Mouse (Mus musculus): ENCODE measurements around the gene Tsga10. TPM values are rescaled to one million over a fixed set of nuclear protein-coding genes. Genes with fewer than 3 reads are reported as not detected.

Tsga10 gene
- polyA plus RNA-seq, 1 experiment from 2014 or later: 12.8 TPM

DNA sequence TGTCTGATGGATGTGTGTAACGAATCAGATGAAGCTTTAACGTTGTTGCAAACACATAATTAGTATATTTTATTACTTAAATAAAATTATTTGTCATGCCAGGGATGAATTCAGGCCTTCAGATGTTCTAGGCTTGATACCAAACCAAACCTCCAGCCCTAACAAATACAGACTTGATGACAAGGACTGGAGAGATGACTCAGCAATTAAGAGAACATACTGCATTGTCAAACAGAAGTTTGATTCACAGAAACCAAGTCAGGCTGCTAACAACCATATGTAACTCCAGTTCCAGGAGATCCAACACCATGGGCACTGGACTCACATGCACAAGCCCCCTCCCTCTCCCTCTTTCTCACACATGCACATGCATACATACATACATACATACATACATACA is 65.9 kb downstream of the Tsga10 start:
- Histone ChIP-seq H3K27ac (ENCODE audit: low read depth, low read length) (no peak overlapping the region), H3K9ac (ENCODE audit: low read depth, low read length) (no peak overlapping the region), H3K27me3 (replicated peaks; ENCODE audit: control insufficient read depth, insufficient read depth, low read length) (no peaks in the 10 kb centered on the region), H3K9me3 (ENCODE audit: control insufficient read depth, low read length) (no peaks in the 10 kb centered on the region), H3K4me1 (ENCODE audit: control insufficient read depth, insufficient read depth, low read depth, low read length) (no peaks in the 10 kb centered on the region), H3K4me2 (ENCODE audit: low read length) (no peak overlapping the region), H3K36me3 (ENCODE audit: control insufficient read depth, insufficient read depth, low read length) (no peaks in the 10 kb centered on the region), H3K4me3 (ENCODE audit: low read length) (no peak overlapping the region)
- ATAC-seq: no peak
- 91% methylated on average over 2 of the region's 2 CpGs for WGBS

DNA sequence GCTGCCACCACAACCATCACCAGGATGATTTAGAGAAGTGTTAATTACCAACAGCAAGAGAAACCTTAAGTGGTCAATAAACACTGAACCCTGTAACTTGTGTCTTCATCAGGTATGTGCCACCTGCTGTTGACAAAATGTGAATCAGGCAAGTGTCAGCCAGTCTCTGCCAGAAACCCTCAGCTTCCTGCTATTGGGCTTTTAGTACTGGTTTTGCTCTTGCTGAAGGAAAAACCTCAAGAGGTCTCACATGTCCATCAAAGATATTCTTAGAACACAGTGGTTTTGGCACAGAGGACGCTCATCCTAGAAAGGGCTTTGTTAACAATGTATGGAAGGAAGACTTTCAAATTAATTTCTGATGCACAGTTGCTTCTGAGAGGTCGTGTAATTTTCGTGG is 66.7 kb downstream of the Tsga10 start:
- H3K4me3 ChIP-seq (ENCODE audit: low read length): no peak overlapping the region
- no peak for ATAC-seq
- no peaks in the 10 kb centered on the region for H3K9me3 ChIP-seq (ENCODE audit: control insufficient read depth, low read length)
- H3K36me3 ChIP-seq (ENCODE audit: control insufficient read depth, insufficient read depth, low read length): no peaks in the 10 kb centered on the region
- no peak overlapping the region for H3K4me2 ChIP-seq (ENCODE audit: low read length)
- no peaks in the 10 kb centered on the region for H3K27me3 ChIP-seq (replicated peaks; ENCODE audit: control insufficient read depth, insufficient read depth, low read length)
- 68% methylated on average over 3 of the region's 3 CpGs for whole genome bisulfite sequencing
- H3K9ac ChIP-seq (ENCODE audit: low read depth, low read length): no peak overlapping the region
- H3K4me1 ChIP-seq (ENCODE audit: control insufficient read depth, insufficient read depth, low read depth, low read length): no peaks in the 10 kb centered on the region
- H3K27ac ChIP-seq (ENCODE audit: low read depth, low read length): no peak overlapping the region

DNA sequence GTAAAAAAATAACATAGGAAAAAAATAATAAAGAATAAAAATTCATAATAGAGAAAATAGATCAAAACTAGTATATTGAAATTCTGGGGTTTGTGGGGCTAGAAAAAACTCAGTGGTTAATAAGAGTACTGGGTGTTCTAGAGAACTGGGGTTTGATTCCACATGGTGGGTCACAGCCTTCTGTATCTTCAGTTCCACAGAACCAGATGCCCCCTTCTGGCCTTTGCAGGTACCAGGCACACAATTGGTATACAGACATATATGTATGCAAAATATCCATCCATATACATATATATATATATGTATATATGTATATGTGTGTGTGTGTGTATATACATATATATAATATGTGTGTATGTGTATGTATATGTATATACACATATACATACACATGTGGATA is 106.8 kb downstream of the Tsga10 start:
- Histone ChIP-seq H3K9ac (ENCODE audit: low read depth, low read length) (no peak overlapping the region), H3K27ac (ENCODE audit: low read depth, low read length) (no peak overlapping the region), H3K36me3 (ENCODE audit: control insufficient read depth, insufficient read depth, low read length) (no peaks in the 10 kb centered on the region), H3K4me2 (ENCODE audit: low read length) (no peak overlapping the region), H3K9me3 (ENCODE audit: control insufficient read depth, low read length) (no peaks in the 10 kb centered on the region), H3K27me3 (replicated peaks; ENCODE audit: control insufficient read depth, insufficient read depth, low read length) (no peaks in the 10 kb centered on the region), H3K4me3 (ENCODE audit: low read length) (no peak overlapping the region), H3K4me1 (ENCODE audit: control insufficient read depth, insufficient read depth, low read depth, low read length) (no peaks in the 10 kb centered on the region)
- ATAC-seq: no peak

DNA sequence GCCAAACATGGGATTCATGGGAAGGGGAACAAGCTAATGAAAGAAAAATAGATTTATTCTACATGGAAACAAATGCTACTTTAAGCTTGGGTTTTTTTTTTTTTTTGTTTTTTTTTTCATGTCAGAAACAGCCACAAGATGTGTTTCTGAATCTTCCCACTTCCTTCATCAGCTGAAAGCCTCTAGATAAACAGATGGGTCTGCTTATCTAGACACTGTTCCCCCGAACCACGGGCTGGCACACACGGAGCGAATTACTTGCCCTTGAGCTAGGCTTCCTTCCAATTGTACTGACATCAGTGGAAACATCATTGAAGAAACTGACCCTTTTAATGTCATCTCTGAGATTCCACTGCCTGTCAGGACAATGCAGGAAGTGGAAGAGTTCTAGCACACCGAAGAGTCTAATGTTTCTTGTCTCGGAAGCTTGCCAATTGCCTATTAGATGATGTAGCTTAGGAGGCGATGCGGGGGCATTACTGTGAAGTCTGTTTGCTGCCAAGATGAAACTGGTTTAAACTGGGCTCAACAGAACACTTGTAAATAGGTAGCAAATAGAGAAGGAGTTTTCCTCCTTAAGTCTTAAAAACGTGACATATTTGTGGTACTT is 121.5 kb downstream of the Tsga10 start:
- no peaks in the 10 kb centered on the region for H3K27me3 ChIP-seq (replicated peaks; ENCODE audit: control insufficient read depth, insufficient read depth, low read length)
- no peak overlapping the region for H3K27ac ChIP-seq (ENCODE audit: low read depth, low read length)
- WGBS: 79% methylated on average over 9 of the region's 9 CpGs
- peaks cover 5% of the 10 kb centered on the region; the same call in 1 of the 2 replicates for H3K4me1 ChIP-seq (ENCODE audit: control insufficient read depth, insufficient read depth, low read depth, low read length)
- no peaks in the 10 kb centered on the region for H3K36me3 ChIP-seq (ENCODE audit: control insufficient read depth, insufficient read depth, low read length)
- no peak for ATAC-seq
- no peak overlapping the region for H3K4me3 ChIP-seq (ENCODE audit: low read length)
- no peaks in the 10 kb centered on the region for H3K9me3 ChIP-seq (ENCODE audit: control insufficient read depth, low read length)
- H3K4me2 ChIP-seq (ENCODE audit: low read length): no peak overlapping the region
- H3K9ac ChIP-seq (ENCODE audit: low read depth, low read length): no peak overlapping the region

DNA sequence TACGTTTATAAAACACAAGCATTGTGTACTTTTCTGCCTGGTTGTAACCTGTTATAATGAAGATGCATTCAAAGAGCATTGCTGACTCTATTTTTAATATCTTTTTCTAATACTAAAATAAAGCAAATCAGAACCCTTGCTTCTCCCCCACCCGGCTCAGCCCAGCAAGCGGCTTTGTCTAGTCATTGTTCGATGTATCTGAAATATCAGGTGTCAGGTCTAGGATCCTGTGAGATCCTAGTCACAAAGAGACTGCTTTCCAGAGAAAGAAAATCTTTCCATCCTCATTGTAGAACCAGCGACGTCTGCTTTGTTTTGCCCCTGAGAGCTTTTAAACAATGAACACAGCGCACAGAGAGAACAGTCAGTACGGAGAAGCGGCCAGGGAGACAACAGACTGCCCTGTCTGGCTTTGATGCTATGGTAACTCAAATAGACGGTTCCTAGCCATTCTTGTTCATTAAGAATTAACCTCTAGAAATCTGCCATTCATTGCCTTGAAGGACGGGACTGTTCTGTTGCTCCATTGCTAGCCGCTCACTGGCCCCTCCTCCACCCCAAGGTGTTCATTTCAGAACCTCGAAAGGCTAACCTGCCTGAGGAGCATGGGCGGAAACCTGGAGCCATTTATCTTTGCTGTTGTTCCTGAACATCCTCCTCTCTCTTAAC is 123.5 kb downstream of the Tsga10 start:
- H3K9me3 ChIP-seq (ENCODE audit: control insufficient read depth, low read length): no peaks in the 10 kb centered on the region
- no peaks in the 10 kb centered on the region for H3K27me3 ChIP-seq (replicated peaks; ENCODE audit: control insufficient read depth, insufficient read depth, low read length)
- no peak overlapping the region for H3K4me3 ChIP-seq (ENCODE audit: low read length)
- H3K36me3 ChIP-seq (ENCODE audit: control insufficient read depth, insufficient read depth, low read length): no peaks in the 10 kb centered on the region
- peak overlapping the region; percentile 48; the same call in 1 of the 2 replicates for H3K27ac ChIP-seq (ENCODE audit: low read depth, low read length)
- ATAC-seq: peak; percentile 65
- peak overlapping the region; percentile 42 for H3K4me2 ChIP-seq (ENCODE audit: low read length)
- H3K9ac ChIP-seq (ENCODE audit: low read depth, low read length): peak overlapping the region; percentile 35
- H3K4me1 ChIP-seq (ENCODE audit: control insufficient read depth, insufficient read depth, low read depth, low read length): peaks cover 5% of the 10 kb centered on the region; the same call in 1 of the 2 replicates
- 29% methylated on average over 14 of the region's 14 CpGs for WGBS

DNA sequence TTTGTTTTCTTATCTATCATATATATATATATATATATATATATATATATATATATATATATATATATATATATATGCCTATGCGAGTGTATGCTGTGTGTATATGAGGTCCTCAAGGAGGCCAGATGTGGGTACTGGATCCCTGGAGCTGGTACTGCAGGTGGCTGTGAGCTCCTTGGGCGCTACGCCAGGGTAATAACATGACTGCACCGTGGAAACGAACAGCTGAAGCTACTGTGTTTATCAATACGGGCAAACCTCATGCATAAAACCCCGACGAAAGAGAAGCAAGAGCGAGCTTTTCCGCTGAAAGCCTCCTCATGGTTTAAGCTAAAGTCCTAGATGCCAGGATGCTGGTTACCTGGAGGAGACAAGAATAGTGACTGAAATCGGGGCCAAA is 124.1 kb downstream of the Tsga10 start:
- H3K27ac ChIP-seq (ENCODE audit: low read depth, low read length): no peak overlapping the region
- no peak overlapping the region for H3K4me3 ChIP-seq (ENCODE audit: low read length)
- H3K9ac ChIP-seq (ENCODE audit: low read depth, low read length): no peak overlapping the region
- H3K27me3 ChIP-seq (replicated peaks; ENCODE audit: control insufficient read depth, insufficient read depth, low read length): no peaks in the 10 kb centered on the region
- H3K9me3 ChIP-seq (ENCODE audit: control insufficient read depth, low read length): no peaks in the 10 kb centered on the region
- H3K4me1 ChIP-seq (ENCODE audit: control insufficient read depth, insufficient read depth, low read depth, low read length): peaks cover 5% of the 10 kb centered on the region; the same call in 1 of the 2 replicates
- no peak overlapping the region for H3K4me2 ChIP-seq (ENCODE audit: low read length)
- H3K36me3 ChIP-seq (ENCODE audit: control insufficient read depth, insufficient read depth, low read length): no peaks in the 10 kb centered on the region
- WGBS: 53% methylated on average over 11 of the region's 11 CpGs
- no peak for ATAC-seq

DNA sequence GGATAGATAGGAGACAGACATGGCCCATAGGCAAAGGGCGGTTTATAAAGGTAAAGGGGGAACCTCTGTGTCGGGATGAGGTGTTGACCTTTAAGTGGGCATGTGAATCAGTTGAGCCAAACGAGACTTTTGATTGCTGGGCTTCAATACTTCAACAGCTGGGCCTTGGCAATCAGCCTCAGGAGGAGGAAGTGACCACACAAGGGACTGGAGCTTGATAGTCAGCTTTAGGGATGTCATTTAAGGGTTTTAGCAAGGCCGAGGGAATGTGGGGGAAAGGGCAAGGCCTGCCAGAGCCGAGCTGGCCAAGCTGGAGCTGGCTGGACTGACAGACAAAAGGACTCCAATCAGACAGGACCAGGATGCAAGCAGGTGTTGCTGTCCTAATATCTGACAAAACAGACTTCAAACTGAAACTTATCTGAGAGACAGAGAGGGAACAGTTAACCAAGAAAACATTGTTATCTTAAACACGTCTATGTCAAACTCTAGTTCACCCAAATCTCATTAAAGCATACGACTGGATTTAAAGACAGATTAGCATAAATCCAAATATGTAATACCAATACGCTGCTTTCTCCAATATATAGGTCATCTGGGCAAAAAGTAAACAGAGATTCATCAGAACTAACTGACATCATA is 125.9 kb downstream of the Tsga10 start:
- ATAC-seq: no peak
- H3K9ac ChIP-seq (ENCODE audit: low read depth, low read length): no peak overlapping the region
- WGBS: 79% methylated on average over 8 of the region's 8 CpGs

DNA sequence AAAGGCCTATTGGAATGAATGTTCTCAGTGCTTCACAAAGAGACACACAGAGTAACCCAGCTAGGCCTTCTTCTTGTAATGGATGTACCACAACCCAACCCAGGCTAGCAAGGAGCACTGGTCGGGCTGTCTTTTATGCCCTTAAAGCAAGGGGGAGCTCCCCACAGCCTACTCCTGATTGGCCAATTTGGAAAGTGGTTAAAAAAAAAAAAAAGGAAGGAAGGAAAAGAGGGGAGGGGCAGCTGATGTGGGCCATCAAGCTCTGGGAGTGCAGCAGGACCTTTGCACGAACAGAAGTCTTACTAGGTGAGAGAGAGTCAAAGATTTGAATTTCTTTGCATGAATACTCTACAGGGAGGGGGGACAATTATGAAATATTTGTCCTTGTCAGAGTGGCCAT is 127.3 kb downstream of the Tsga10 start:
- Histone ChIP-seq H3K27ac (ENCODE audit: low read depth, low read length) (no peak overlapping the region), H3K4me1 (ENCODE audit: control insufficient read depth, insufficient read depth, low read depth, low read length) (peaks cover 5% of the 10 kb centered on the region; the same call in 1 of the 2 replicates), H3K4me2 (ENCODE audit: low read length) (no peak overlapping the region), H3K9ac (ENCODE audit: low read depth, low read length) (no peak overlapping the region), H3K36me3 (ENCODE audit: control insufficient read depth, insufficient read depth, low read length) (no peaks in the 10 kb centered on the region), H3K27me3 (replicated peaks; ENCODE audit: control insufficient read depth, insufficient read depth, low read length) (no peaks in the 10 kb centered on the region), H3K9me3 (ENCODE audit: control insufficient read depth, low read length) (no peaks in the 10 kb centered on the region), H3K4me3 (ENCODE audit: low read length) (no peak overlapping the region)
- ATAC-seq: no peak
- 69% methylated on average over 2 of the region's 2 CpGs for WGBS

More for the DNA sequence above, 125.9 kb downstream of the Tsga10 start:
- no peak overlapping the region for H3K4me3 ChIP-seq (ENCODE audit: low read length)
- H3K4me2 ChIP-seq (ENCODE audit: low read length): no peak overlapping the region
- H3K4me1 ChIP-seq (ENCODE audit: control insufficient read depth, insufficient read depth, low read depth, low read length): peaks cover 5% of the 10 kb centered on the region; the same call in 1 of the 2 replicates
- H3K9me3 ChIP-seq (ENCODE audit: control insufficient read depth, low read length): no peaks in the 10 kb centered on the region
- no peaks in the 10 kb centered on the region for H3K36me3 ChIP-seq (ENCODE audit: control insufficient read depth, insufficient read depth, low read length)
- no peak overlapping the region for H3K27ac ChIP-seq (ENCODE audit: low read depth, low read length)
- no peaks in the 10 kb centered on the region for H3K27me3 ChIP-seq (replicated peaks; ENCODE audit: control insufficient read depth, insufficient read depth, low read length)

DNA sequence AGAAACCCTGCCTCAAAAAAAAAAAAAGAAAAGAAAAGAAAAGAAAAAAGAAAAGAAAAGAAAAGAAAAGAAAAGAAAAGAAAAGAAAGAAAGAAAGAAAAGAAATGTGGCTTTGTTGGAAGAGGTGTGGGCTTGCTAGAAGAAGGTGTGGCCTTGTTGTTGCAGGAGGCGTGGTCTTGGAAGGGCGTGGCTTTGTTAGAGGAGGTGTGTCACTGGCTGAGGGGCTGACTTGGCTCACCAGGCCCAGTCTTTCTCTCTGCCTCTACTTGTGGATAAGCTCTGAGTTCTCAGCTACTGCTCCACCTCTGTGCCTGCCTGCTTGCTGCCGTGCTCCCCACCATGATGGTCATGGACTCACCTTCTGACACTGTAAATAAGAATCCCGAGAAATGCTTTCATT is 129.2 kb downstream of the Tsga10 start:
- H3K4me2 ChIP-seq (ENCODE audit: low read length): no peak overlapping the region
- H3K4me3 ChIP-seq (ENCODE audit: low read length): no peak overlapping the region
- no peaks in the 10 kb centered on the region for H3K4me1 ChIP-seq (ENCODE audit: control insufficient read depth, insufficient read depth, low read depth, low read length)
- no peak overlapping the region for H3K9ac ChIP-seq (ENCODE audit: low read depth, low read length)
- WGBS: 89% methylated on average over 4 of the region's 4 CpGs
- no peak for ATAC-seq
- H3K27me3 ChIP-seq (replicated peaks; ENCODE audit: control insufficient read depth, insufficient read depth, low read length): no peaks in the 10 kb centered on the region
- H3K9me3 ChIP-seq (ENCODE audit: control insufficient read depth, low read length): no peaks in the 10 kb centered on the region
- H3K36me3 ChIP-seq (ENCODE audit: control insufficient read depth, insufficient read depth, low read length): no peaks in the 10 kb centered on the region
- H3K27ac ChIP-seq (ENCODE audit: low read depth, low read length): no peak overlapping the region

Measured in hindbrain, embryonic 16.5 days (tissue).